Mouse (Mus musculus) hindbrain, embryonic 15.5 days (tissue): Measurements from ENCODE around the gene Uncx. TPM values are rescaled to one million over a fixed set of nuclear protein-coding genes. Genes with fewer than 3 reads are reported as not detected.
"Not testable (repeated sequence)": the region's sequence is repeated elsewhere in the genome, so short reads cannot be mapped to it uniquely, and the experiment has no call there.

ENCODE experiments used
- ATAC-seq: fragments of 200-750 bp; cut with Nextera tagmentation; 2 replicates; pipeline ENCODE4 v1.8.0; 2017; ENCODE audit warnings: low read depth, moderate number of reproducible peaks, moderate TSS enrichment; ENCODE audit not compliant: low FRiP score
- H3K27ac ChIP-seq: fragments of 300-500 bp; sonication (generic); replicated peaks from 2 replicates; pipeline ENCODE4 v1.5.1; 2015; ENCODE audit warnings: mild to moderate bottlenecking, inconsistent platforms
- H3K27me3 ChIP-seq: fragments of 300-500 bp; sonication (generic); 2 replicates; pipeline ENCODE4 v1.6.1; 2015; ENCODE audit warnings: control low read depth, inconsistent platforms
- H3K36me3 ChIP-seq: fragments of 300-500 bp; sonication (generic); 2 replicates; pipeline ENCODE4 v1.6.1; 2015; ENCODE audit warnings: control low read depth, inconsistent platforms
- H3K4me1 ChIP-seq: fragments of 300-500 bp; sonication (generic); replicated peaks from 2 replicates; pipeline ENCODE4 v1.6.1; 2015; ENCODE audit warnings: control low read depth, inconsistent platforms
- H3K4me2 ChIP-seq: fragments of 300-500 bp; sonication (generic); 2 replicates; pipeline ENCODE4 v1.6.1; 2015; ENCODE audit warnings: moderate library complexity, mild to moderate bottlenecking, inconsistent platforms
- H3K4me3 ChIP-seq: fragments of 300-500 bp; sonication (generic); 2 replicates; pipeline ENCODE4 v1.5.1; 2015; ENCODE audit warnings: mild to moderate bottlenecking, inconsistent platforms
- H3K9ac ChIP-seq: fragments of 300-500 bp; sonication (generic); 2 replicates; pipeline ENCODE4 v1.6.1; 2015; ENCODE audit warnings: inconsistent platforms
- H3K9me3 ChIP-seq: fragments of 300-500 bp; sonication (generic); 2 replicates; pipeline ENCODE4 v1.6.1; 2016; ENCODE audit warnings: control low read depth, inconsistent platforms
- WGBS: fragments of 180-500 bp; shearing (Covaris S2); methylation state at CpG from one replicate; pipeline ENCODE4 v1.1.7; 2015; 5-methylcytosine and 5-hydroxymethylcytosine counted together
- polyA plus RNA-seq: library from polyadenylated mRNA; unstranded; fragments of >200 nt; fragmentation: Nextera tagmentation; extraction: Ambion mirVana; gene quantifications from 2 replicates; pipeline ENCODE4 v1.2.1, GENCODE M21; 2015

The Uncx gene
- polyA plus RNA-seq, 1 experiment from 2014 or later, result 47.3 TPM

- no peak for ATAC-seq
Observed at GRCm38 (mm10) chr5:139573606-139574311, 30.5 kb downstream of the Uncx start.

DNA sequence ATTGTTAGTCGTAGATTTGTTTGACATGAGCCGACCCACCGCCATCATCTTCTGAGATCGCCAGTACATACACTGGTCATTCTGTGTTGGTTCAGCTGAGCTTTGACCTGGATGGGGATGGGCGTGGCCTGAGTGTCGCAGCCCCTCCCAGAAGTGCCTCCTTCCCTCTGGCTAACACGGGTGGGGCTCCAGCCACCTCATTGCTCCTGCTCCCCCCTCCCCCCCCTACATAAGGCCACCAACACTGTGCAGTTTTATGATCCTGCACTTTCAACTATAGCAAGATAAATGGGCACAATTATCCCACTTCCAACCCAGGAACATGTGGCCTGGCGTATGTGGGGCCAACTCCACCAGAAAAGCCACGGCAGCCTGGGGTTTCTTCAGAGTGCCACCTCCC is 31.8 kb downstream of the Uncx start:
- H3K4me3 ChIP-seq, result no peak overlapping the region
- H3K4me2 ChIP-seq, result no peak overlapping the region
- no peak overlapping the region for H3K9ac ChIP-seq
- H3K27ac ChIP-seq, result no peak overlapping the region
- H3K4me1 ChIP-seq, result peaks cover 2% of the 10 kb centered on the region
- H3K36me3 ChIP-seq, result no peaks in the 10 kb centered on the region
- H3K9me3 ChIP-seq, result no peaks in the 10 kb centered on the region
- peaks cover 8% of the 10 kb centered on the region; the same call in 1 of the 2 replicates for H3K27me3 ChIP-seq
- WGBS, result 76% methylated on average over 9 of the region's 9 CpGs
- ATAC-seq, result no peak

More at GRCm38 (mm10) chr5:139573606-139574311, 30.5 kb downstream of the Uncx start:
- H3K4me2 ChIP-seq, result no peak overlapping the region
- H3K27me3 ChIP-seq, result 0 out of 2 replicates have a peak, but pooled peaks cover 10% of the 10 kb centered on the region
- 80% methylated on average over 7 of the region's 7 CpGs for WGBS
- no peaks in the 10 kb centered on the region for H3K4me1 ChIP-seq
- H3K4me3 ChIP-seq, result no peak overlapping the region
- no peak overlapping the region for H3K9ac ChIP-seq
- H3K36me3 ChIP-seq, result no peaks in the 10 kb centered on the region
- no peaks in the 10 kb centered on the region for H3K9me3 ChIP-seq
- no peak overlapping the region for H3K27ac ChIP-seq

- H3K9ac ChIP-seq, result 0 out of 2 replicates have a peak overlapping the region, but pooled peaks have one; percentile 1
- H3K36me3 ChIP-seq, result no peaks in the 10 kb centered on the region
- H3K4me1 ChIP-seq, result peaks cover 29% of the 10 kb centered on the region
- no peaks in the 10 kb centered on the region for H3K9me3 ChIP-seq
- H3K27ac ChIP-seq, result peak overlapping the region; percentile 69
- H3K4me3 ChIP-seq, result no peak overlapping the region
- peak overlapping the region; percentile 42 for H3K4me2 ChIP-seq
- 20% methylated on average over 27 of the region's 27 CpGs for WGBS
- ATAC-seq, result no peak
- H3K27me3 ChIP-seq, result peaks cover 26% of the 10 kb centered on the region
Observed at GRCm38 (mm10) chr5:139580171-139580743, 37.0 kb downstream of the Uncx start.

DNA sequence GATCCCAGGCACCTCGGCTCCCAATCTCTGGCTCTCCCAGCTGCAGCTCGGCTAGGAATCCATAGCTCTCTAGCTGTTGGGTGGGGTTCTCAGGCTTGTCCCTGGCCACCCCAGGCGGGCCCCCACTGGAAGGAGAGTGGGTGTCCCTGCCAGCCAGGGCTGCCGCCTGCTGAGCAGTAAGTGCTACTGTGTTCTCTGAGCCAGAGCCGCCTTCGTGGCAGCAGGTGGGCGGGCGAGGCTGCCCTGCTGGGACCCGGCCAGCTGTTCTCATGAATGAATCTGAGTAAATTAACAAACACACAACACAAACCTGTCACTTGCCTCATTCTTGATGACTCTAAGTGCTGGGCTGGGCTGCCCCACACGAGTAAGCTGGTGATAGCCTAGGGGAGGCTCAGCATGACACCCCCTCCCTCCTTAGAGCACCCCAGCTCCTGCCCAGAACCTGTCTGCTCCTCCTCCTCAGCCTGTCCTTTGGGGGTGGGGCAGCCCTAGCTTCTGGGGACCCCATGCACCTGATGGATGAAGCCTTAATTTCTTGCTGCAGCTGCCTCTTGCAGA is 38.1 kb downstream of the Uncx start:
- Histone ChIP-seq H3K36me3 (no peaks in the 10 kb centered on the region), H3K27ac (peak overlapping the region; percentile 25; the same call in 1 of the 2 replicates), H3K4me1 (peaks cover 35% of the 10 kb centered on the region), H3K27me3 (peaks cover 26% of the 10 kb centered on the region), H3K9me3 (no peaks in the 10 kb centered on the region), H3K4me3 (no peak overlapping the region), H3K9ac (0 out of 2 replicates have a peak overlapping the region, but pooled peaks have one; percentile 7), H3K4me2 (peak overlapping the region; percentile 22; the same call in 1 of the 2 replicates)
- ATAC-seq, result peak; percentile 39; the same call in 1 of the 2 replicates
- 4% methylated on average over 10 of the region's 10 CpGs for WGBS

DNA sequence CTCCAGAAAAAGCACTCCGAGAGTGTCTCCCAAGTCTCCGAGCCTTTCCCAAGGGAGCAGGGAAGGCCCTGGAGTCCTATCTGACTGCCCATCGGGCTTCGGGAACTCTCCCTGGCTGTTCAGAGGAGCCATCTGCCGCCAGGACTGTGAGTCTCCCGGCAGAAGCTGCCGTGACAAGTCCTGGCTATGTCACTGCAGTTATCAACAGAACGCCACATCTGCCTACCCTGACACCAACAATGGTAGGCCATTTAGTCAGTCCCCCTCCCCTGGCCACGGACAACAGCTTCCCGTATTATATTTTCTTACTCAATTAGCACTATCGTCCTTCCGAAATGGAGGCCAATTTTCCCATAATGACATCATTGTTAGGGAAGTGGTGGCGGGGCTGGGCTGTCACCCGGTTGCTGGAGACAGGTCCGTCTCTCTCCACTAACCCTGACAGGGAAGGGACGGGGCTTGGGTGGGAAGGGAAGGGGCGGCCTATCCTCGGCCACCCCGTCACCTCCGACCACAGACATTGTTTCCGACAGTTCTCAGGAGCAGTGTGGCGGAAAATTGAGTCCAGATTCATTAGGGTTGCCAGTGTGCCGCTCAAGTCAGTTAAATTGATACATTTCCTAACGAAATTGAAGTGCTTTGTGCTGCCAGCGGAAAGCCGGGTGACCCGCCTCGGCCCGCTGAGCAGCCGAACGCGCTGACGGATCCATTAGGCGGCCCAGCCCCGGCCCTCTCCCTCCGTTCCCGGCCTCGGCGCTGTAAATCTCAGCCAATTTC is 41.9 kb downstream of the Uncx start:
- no peak overlapping the region for H3K9ac ChIP-seq
- H3K9me3 ChIP-seq, result no peaks in the 10 kb centered on the region
- no peaks in the 10 kb centered on the region for H3K36me3 ChIP-seq
- peaks cover 23% of the 10 kb centered on the region for H3K27me3 ChIP-seq
- peak overlapping the region; percentile 38 for H3K4me2 ChIP-seq
- no peak overlapping the region for H3K4me3 ChIP-seq
- ATAC-seq, result peak; percentile 74
- H3K27ac ChIP-seq, result peak overlapping the region; percentile 32
- 4% methylated on average over 39 of the region's 39 CpGs for WGBS
- H3K4me1 ChIP-seq, result peaks cover 31% of the 10 kb centered on the region

DNA sequence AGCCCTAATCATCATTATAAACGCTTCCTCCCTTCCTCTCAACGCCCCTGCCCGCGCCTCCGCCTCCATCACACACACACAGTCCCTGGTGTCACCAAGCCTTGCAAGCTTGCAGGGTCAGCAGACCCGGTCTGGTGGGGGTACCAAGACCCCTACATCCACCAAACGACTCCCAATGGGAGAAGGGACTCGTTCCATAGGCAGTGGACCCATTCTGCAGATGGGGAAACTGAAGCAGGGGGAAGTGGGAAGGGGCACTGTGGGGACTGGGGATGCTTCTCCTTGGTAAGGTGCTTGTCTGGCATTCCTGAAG is 42.4 kb downstream of the Uncx start:
- peaks cover 26% of the 10 kb centered on the region for H3K4me1 ChIP-seq
- no peaks in the 10 kb centered on the region for H3K9me3 ChIP-seq
- H3K9ac ChIP-seq, result no peak overlapping the region
- 5% methylated on average over 8 of the region's 8 CpGs for WGBS
- H3K4me2 ChIP-seq, result peak overlapping the region; percentile 38
- H3K36me3 ChIP-seq, result no peaks in the 10 kb centered on the region
- H3K27ac ChIP-seq, result peak overlapping the region; percentile 32
- H3K4me3 ChIP-seq, result no peak overlapping the region
- peaks cover 22% of the 10 kb centered on the region for H3K27me3 ChIP-seq
- ATAC-seq, result no peak; the same call in 1 of the 2 replicates

DNA sequence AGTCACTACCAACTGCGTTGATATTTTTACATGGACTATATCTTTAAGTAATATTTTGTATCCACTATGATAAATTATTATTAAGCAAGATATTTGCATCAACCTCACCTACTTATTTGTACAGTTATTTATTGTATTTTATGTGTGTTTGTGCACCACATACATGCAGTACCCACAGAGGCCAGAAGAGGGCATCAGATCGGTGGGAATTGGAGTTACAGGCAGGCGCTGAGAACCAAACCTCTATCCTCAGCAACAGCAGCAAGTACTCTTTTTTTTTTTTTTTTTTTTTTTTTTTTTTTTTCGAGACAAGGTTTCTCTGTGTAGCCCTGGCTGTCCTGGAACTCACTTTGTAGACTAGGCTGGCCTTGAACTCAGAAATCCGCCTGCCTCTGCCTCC is 44.2 kb downstream of the Uncx start:
- H3K4me2 ChIP-seq, H3K27me3 ChIP-seq, H3K4me3 ChIP-seq, H3K9ac ChIP-seq, ATAC-seq, H3K36me3 ChIP-seq, H3K27ac ChIP-seq, H3K9me3 ChIP-seq: not testable (repeated sequence)
- 78% methylated on average over 4 of the region's 5 CpGs for WGBS
- H3K4me1 ChIP-seq, result peaks cover 16% of the 10 kb centered on the region

DNA sequence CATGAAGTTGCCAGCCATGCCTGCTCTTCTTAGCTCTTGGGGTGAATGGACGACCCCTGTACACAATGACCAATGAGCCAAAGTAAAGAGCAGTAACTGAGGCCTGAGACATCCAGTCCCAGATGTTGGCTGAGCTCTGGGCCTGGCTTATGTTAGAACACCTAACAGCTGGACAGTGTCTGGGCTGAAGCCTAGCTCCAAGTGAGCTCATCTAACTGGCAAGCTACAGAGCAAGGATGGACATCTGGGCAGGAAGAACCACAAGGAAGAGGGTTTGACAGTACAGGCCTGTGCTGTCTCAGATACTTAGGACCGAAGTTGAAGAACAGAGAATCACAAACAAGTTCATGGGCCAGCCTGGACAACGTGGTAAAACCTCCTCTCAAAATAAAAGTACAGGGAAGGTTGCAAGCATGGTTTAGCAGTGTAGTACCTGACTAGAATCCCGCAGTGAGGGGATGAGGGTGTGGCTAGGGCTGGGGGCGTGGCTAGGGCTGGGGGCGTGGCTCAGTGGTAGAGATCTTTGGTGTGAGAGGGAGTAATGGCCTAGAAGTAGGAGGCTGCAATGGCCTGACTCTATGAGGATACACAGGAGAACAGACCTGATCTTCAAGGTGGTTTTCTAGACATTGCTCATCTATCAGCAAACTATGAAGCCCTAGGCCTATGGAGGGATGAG is 47.5 kb downstream of the Uncx start:
- not testable (repeated sequence) for H3K27me3 ChIP-seq, ATAC-seq, H3K4me2 ChIP-seq, H3K27ac ChIP-seq, H3K36me3 ChIP-seq, H3K9ac ChIP-seq, H3K4me3 ChIP-seq, H3K9me3 ChIP-seq
- peaks cover 15% of the 10 kb centered on the region for H3K4me1 ChIP-seq
- WGBS, result 54% methylated on average over 6 of the region's 6 CpGs

DNA sequence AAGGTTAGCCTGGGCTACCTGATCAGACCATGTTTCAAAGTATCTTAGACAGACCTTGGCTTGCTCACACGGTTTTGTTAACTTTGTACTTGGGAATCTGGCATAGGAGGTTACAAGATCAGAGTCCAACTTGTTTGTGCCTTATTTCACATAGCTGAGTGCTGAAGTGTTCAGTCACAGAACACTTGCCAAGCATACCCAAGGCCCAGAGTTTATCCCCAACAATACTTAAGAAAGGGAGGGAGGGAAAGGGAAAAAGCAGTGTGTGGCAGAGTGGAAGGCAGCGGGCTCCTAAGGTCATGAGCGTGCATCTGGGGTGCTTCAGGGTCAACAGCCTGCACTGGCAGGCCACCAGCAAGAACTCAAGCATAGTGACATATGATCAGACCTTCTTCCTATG is 48.7 kb downstream of the Uncx start:
- ATAC-seq, result no peak
- Histone ChIP-seq H3K9me3 (no peaks in the 10 kb centered on the region), H3K4me3 (no peak overlapping the region), H3K27me3 (0 out of 2 replicates have a peak, but pooled peaks cover 4% of the 10 kb centered on the region), H3K4me2 (no peak overlapping the region), H3K9ac (no peak overlapping the region), H3K36me3 (no peaks in the 10 kb centered on the region), H3K27ac (no peak overlapping the region), H3K4me1 (peaks cover 15% of the 10 kb centered on the region)
- WGBS, result 92% methylated on average over 3 of the region's 3 CpGs

DNA sequence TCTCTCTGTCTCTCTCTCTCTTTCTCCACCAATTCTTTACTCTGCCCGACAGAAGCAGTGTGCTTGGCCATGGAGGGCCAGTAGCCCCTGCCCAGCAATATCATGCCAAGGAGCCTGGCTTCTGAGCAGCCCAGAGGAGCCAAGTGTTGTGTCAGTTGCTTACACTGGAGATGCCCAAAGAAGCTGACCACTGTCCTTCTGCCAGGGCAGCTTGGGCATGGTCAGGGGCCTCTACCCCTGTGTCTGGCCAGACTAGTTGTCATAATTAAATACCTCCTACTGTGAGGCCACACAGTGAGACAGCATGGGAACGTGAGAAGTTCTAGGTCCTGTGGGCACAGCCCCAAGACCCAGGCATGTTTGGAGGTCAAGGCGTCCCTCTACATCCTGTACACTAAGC is 49.6 kb downstream of the Uncx start:
- ATAC-seq, result no peak
- WGBS, result 60% methylated on average over 3 of the region's 3 CpGs
- Histone ChIP-seq H3K9me3 (no peaks in the 10 kb centered on the region), H3K9ac (no peak overlapping the region), H3K27ac (no peak overlapping the region), H3K36me3 (no peaks in the 10 kb centered on the region), H3K4me2 (no peak overlapping the region), H3K27me3 (0 out of 2 replicates have a peak, but pooled peaks cover 4% of the 10 kb centered on the region), H3K4me1 (peaks cover 15% of the 10 kb centered on the region), H3K4me3 (no peak overlapping the region)

DNA sequence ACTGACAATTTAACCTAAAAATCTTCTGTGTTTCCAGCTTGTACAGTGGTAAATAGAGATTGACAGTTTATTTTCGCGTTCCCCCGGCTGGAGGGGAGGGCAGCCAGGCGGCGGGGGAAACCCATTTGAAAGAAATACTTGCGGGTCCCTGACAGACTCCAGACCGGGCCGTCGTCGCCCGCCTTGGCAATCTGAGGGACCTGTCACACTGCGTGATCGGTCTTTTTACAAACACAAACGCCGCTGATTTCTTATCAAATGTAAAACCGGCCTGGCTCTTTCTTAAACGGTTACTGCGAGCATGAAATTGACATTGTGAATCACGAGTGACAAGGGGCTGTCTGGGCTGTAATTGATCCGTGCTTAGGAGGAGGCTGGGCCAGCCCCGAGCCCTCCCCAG is 50.5 kb downstream of the Uncx start:
- Histone ChIP-seq H3K9me3 (no peaks in the 10 kb centered on the region), H3K4me2 (no peak overlapping the region), H3K27ac (no peak overlapping the region), H3K4me3 (no peak overlapping the region), H3K36me3 (no peaks in the 10 kb centered on the region), H3K4me1 (peaks cover 22% of the 10 kb centered on the region), H3K9ac (no peak overlapping the region), H3K27me3 (0 out of 2 replicates have a peak, but pooled peaks cover 6% of the 10 kb centered on the region)
- WGBS, result 10% methylated on average over 21 of the region's 21 CpGs
- no peak for ATAC-seq
